Mouse (Mus musculus) stomach, embryonic 14.5 days (tissue): Measurements from ENCODE around the gene Haspin. TPM values are rescaled to one million over a fixed set of nuclear protein-coding genes. Genes with fewer than 3 reads are reported as not detected.

Experiments used
- ATAC-seq: fragments of 200-750 bp; cut with Nextera tagmentation; 2 replicates; pipeline ENCODE4 v1.8.0; 2017; ENCODE audit warnings: low read depth, moderate TSS enrichment; ENCODE audit not compliant: insufficient number of reproducible peaks, insufficient read depth, low FRiP score
- H3K27ac ChIP-seq: fragments of 300-500 bp; sonication (generic); 2 replicates; pipeline ENCODE4 v1.5.1; 2014; ENCODE audit warnings: mild to moderate bottlenecking, low read length, moderate library complexity, mixed read lengths
- H3K27me3 ChIP-seq: fragments of 300-500 bp; sonication (generic); 2 replicates; pipeline ENCODE4 v1.6.1; 2014; ENCODE audit warnings: low read length, control low read depth, mixed read lengths; ENCODE audit not compliant: control insufficient read depth, insufficient read depth
- H3K36me3 ChIP-seq: fragments of 300-500 bp; sonication (generic); 2 replicates; pipeline ENCODE4 v1.6.1; 2014; ENCODE audit warnings: mild to moderate bottlenecking, control low read depth, low read length, moderate library complexity, mixed read lengths; ENCODE audit not compliant: control insufficient read depth, insufficient read depth
- H3K4me1 ChIP-seq: fragments of 300-500 bp; sonication (generic); 2 replicates; pipeline ENCODE4 v1.6.1; 2014; ENCODE audit warnings: low read length, control low read depth, mixed read lengths; ENCODE audit not compliant: control insufficient read depth, insufficient read depth
- H3K4me2 ChIP-seq: fragments of 300-500 bp; sonication (generic); replicated peaks from 2 replicates; pipeline ENCODE4 v1.6.1; 2014; ENCODE audit warnings: low read depth, low read length, control low read depth
- H3K4me3 ChIP-seq: fragments of 300-500 bp; sonication (generic); 2 replicates; pipeline ENCODE4 v1.5.1; 2014; ENCODE audit warnings: low read depth, low read length, control low read depth
- H3K9ac ChIP-seq: fragments of 300-500 bp; sonication (generic); replicated peaks from 2 replicates; pipeline ENCODE4 v1.6.1; 2014; ENCODE audit warnings: low read depth, mild to moderate bottlenecking, control low read depth, low read length, moderate library complexity, mixed read lengths
- H3K9me3 ChIP-seq: fragments of 300-500 bp; sonication (generic); 2 replicates; pipeline ENCODE4 v1.6.1; 2016; ENCODE audit warnings: low read depth, low read length, control low read depth; ENCODE audit not compliant: control insufficient read depth
- WGBS: fragments of 180-500 bp; shearing (Covaris S2); extraction: QIAGEN DNeasy Blood & Tissue Kit; methylation state at CpG from one replicate; pipeline ENCODE4 v1.1.7; 2014; 5-methylcytosine and 5-hydroxymethylcytosine counted together
- polyA plus RNA-seq: library from polyadenylated mRNA; unstranded; fragments of >200 nt; fragmentation: Nextera tagmentation; extraction: Ambion mirVana; gene quantifications from 2 replicates; pipeline ENCODE4 v1.2.1, GENCODE M21; 2014

Haspin gene
- polyA plus RNA-seq, 1 experiment from 2014 or later = 14.2 TPM

DNA sequence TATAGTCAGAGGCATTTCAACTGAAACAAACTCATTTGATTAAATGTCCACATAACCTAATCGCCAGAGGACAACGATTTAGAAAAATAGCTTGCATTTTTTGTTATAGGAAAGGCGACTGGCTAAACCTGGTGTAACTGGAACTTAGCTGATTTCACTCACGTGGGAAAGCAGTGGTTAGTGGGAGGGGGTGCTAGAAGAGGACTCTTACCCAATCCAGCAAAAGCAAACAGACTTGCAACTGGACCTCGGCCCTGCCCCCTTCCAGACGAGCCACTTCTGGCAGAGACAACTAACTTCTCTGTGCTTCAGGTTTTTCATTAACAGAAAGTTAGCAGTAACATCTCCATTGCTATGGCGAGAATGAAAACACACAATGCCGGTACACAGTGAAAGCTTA, 37.5 kb upstream of the Haspin start:
- Histone ChIP-seq H3K27me3 (no peaks in the 10 kb centered on the region), H3K4me2 (peak overlapping the region; percentile 75), H3K9me3 (no peaks in the 10 kb centered on the region), H3K36me3 (peaks cover 25% of the 10 kb centered on the region; the same call in 1 of the 2 replicates), H3K27ac (no peak overlapping the region), H3K9ac (peak overlapping the region; percentile 82; the same call in 1 of the 2 replicates), H3K4me1 (peaks cover 25% of the 10 kb centered on the region; the same call in 1 of the 2 replicates), H3K4me3 (peak overlapping the region; percentile 99)
- WGBS = 33% methylated on average over 8 of the region's 8 CpGs
- ATAC-seq = no peak

DNA sequence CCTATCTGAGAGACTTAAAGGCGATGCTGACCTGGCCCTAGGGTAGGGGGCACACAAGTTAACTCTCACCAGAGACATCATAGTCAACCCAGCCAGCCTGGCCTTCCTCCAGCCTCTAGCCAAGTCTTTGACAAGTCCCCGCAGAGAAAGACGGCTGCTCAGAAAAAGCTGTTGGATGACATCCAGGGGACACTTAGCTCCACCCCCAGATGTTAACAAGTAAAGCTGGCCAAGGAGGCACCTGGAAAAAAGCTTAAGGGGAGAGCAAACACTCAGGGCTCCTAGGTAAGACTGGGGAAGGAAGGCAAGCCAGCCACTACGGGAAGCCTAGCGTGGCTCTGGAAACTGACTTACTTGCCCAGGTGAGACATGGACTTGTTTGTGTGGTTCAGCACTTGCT, 34.1 kb upstream of the Haspin start:
- no peak overlapping the region for H3K4me2 ChIP-seq

DNA sequence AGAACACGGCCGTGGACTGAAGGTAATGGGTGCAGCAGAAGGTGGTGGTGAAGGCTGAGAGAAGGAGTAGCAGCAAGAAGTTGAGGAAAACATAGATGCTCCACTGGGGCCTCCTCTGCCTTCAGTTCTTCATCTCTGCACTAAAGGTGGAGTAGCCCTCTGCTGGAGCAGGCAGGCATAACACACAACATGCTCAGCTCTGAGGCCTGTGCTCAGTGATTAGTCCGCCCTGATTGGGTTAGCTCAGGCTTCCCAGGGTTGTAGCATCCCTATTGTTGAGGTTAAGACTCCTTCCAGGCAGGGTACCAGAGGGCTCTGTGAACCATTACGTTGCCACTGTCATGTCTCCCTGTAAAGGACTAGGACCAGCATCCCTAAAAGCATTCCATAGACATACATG, 31.1 kb upstream of the Haspin start:
- Histone ChIP-seq H3K9ac (no peak overlapping the region), H3K27me3 (no peaks in the 10 kb centered on the region), H3K4me3 (no peak overlapping the region), H3K4me2 (no peak overlapping the region), H3K9me3 (no peaks in the 10 kb centered on the region), H3K4me1 (peaks cover 13% of the 10 kb centered on the region; the same call in 1 of the 2 replicates), H3K36me3 (peaks cover 12% of the 10 kb centered on the region; the same call in 1 of the 2 replicates), H3K27ac (no peak overlapping the region)
- ATAC-seq = no peak
- WGBS = 44% methylated on average over 4 of the region's 4 CpGs

More for the DNA sequence above, 34.1 kb upstream of the Haspin start:
- Histone ChIP-seq H3K27me3 (no peaks in the 10 kb centered on the region), H3K4me3 (no peak overlapping the region), H3K9ac (no peak overlapping the region), H3K36me3 (peaks cover 15% of the 10 kb centered on the region; the same call in 1 of the 2 replicates), H3K4me1 (peaks cover 15% of the 10 kb centered on the region; the same call in 1 of the 2 replicates), H3K27ac (no peak overlapping the region), H3K9me3 (no peaks in the 10 kb centered on the region)
- ATAC-seq = no peak
- 34% methylated on average over 5 of the region's 5 CpGs for WGBS

DNA sequence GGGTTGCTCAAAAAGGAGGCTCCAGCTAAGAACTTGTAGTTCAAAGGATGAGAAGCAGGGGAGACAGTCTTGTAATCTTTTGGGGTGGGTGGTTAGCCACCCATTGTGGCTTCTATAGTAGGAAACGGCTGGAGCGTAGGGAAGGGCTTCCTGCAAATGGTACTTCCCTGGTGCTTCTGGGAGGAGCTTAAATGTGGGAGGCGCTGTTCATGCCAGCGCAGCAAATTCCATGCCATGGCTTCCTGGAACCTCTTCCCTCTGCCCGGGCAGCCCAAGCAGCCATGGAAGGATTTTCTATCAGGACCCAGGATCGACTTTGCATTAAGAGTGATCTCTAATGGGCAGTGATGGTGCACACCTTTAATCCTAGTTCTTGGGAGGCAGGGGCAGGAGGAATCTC, 30.5 kb upstream of the Haspin start:
- H3K36me3 ChIP-seq = peaks cover 7% of the 10 kb centered on the region; the same call in 1 of the 2 replicates
- peaks cover 13% of the 10 kb centered on the region; the same call in 1 of the 2 replicates for H3K4me1 ChIP-seq
- H3K4me3 ChIP-seq = no peak overlapping the region
- no peak overlapping the region for H3K27ac ChIP-seq
- no peak overlapping the region for H3K4me2 ChIP-seq
- 83% methylated on average over 6 of the region's 6 CpGs for whole genome bisulfite sequencing
- no peaks in the 10 kb centered on the region for H3K27me3 ChIP-seq
- H3K9ac ChIP-seq = no peak overlapping the region
- H3K9me3 ChIP-seq = no peaks in the 10 kb centered on the region
- no peak for ATAC-seq

DNA sequence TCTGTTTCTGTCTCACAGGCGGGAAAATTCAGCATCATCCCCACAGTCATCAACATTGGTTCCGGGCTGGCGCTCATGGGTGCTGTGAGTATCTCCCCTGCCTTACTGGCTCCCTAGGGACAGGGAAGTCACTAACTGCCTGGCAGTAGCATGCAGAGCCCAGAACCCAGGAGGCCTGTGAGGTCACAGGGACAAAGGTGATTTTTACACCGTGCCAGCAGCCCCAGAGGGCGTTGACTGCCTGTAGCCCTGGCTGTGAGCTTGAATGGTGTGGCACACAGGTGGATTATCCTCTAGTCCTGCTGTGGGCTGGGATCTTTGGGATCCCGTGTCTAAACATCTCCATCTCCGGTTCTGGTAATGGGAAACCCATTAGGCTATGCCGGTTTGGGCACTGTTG, 30.0 kb upstream of the Haspin start:
- H3K9me3 ChIP-seq = no peaks in the 10 kb centered on the region
- peaks cover 13% of the 10 kb centered on the region; the same call in 1 of the 2 replicates for H3K4me1 ChIP-seq
- no peaks in the 10 kb centered on the region for H3K27me3 ChIP-seq
- H3K4me2 ChIP-seq = no peak overlapping the region
- WGBS = 75% methylated on average over 8 of the region's 8 CpGs
- H3K9ac ChIP-seq = no peak overlapping the region
- H3K4me3 ChIP-seq = no peak overlapping the region
- ATAC-seq = no peak
- 0 out of 2 replicates have a peak, but pooled peaks cover 3% of the 10 kb centered on the region for H3K36me3 ChIP-seq
- no peak overlapping the region for H3K27ac ChIP-seq

DNA sequence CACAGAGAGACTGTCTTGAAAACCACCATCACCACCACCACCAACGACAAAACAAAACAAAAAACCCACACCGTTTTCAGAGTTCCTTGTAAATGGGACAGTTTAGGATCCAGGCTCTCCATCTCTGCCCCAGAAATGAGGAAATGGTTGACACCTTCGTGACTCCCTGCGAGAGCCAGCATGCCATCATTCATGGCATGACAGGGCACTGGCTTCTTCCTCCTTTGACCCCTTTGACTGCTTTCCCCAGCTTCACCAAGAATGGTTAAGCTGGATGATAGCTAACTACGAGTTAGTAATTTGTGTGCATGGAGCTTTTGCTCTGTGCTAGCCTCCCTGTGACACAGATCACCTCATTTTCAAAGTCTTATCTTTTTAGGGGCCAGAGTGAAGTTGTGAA, 24.2 kb upstream of the Haspin start:
- Histone ChIP-seq H3K27me3 (0 out of 2 replicates have a peak, but pooled peaks cover 8% of the 10 kb centered on the region), H3K4me3 (no peak overlapping the region), H3K4me2 (no peak overlapping the region), H3K27ac (no peak overlapping the region), H3K9me3 (no peaks in the 10 kb centered on the region), H3K9ac (no peak overlapping the region), H3K4me1 (peaks cover 6% of the 10 kb centered on the region; the same call in 1 of the 2 replicates), H3K36me3 (no peaks in the 10 kb centered on the region)
- ATAC-seq = no peak
- WGBS = 43% methylated on average over 5 of the region's 5 CpGs

DNA sequence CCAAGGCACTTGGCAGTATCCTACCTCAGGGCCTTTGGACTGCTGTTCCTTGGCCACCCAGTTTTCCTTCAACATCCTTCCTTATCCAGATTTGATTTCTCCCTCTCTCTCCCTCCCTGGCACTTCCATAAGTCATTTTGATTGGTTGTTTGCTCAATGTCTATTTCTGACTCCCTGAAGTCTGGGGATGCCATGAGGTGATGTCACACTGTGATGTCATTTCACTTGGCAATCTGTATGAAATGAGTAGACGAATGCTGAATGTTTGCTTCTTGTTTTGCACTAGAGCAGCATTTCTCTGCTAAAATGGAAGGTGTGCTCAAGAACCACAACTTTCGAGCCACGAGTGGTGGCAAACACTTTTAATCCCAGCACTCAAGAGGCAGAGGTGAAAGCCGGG, 23.5 kb upstream of the Haspin start:
- WGBS = 89% methylated on average over 4 of the region's 4 CpGs
- Histone ChIP-seq H3K27ac (no peak overlapping the region), H3K4me1 (peaks cover 6% of the 10 kb centered on the region; the same call in 1 of the 2 replicates), H3K9ac (no peak overlapping the region), H3K36me3 (no peaks in the 10 kb centered on the region), H3K9me3 (no peaks in the 10 kb centered on the region), H3K27me3 (0 out of 2 replicates have a peak, but pooled peaks cover 8% of the 10 kb centered on the region), H3K4me2 (no peak overlapping the region), H3K4me3 (no peak overlapping the region)
- no peak for ATAC-seq

DNA sequence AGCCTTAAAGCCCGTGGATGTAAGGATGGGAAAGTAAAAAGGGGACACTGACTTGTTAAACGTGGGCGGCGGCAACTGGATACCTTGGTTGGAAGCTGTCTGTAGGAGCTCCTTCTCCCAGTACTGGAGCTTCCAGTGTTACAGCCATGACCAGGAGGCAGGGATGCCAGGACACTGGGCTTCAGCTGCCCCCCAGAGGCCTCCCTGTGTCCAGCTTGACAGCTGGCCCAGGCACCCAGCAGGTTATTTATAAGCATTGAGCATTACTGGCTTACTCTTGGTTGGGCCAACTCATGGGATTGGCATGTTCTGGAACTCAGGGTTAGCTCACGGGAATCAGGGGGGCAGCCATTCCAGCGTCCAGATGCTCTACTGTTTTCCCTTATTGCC, 22.7 kb upstream of the Haspin start:
- 24% methylated on average over 6 of the region's 6 CpGs for WGBS
- Histone ChIP-seq H3K9ac (0 out of 2 replicates have a peak overlapping the region, but pooled peaks have one; percentile 19), H3K4me1 (no peaks in the 10 kb centered on the region), H3K4me2 (peak overlapping the region; percentile 84), H3K9me3 (no peaks in the 10 kb centered on the region), H3K27ac (no peak overlapping the region), H3K27me3 (0 out of 2 replicates have a peak, but pooled peaks cover 8% of the 10 kb centered on the region), H3K36me3 (no peaks in the 10 kb centered on the region), H3K4me3 (peak overlapping the region; percentile 37)
- ATAC-seq = 0 out of 2 replicates have a peak, but pooled peaks have one; percentile 6
